Mouse (Mus musculus) cerebellum, adult 18-20 months (tissue): ENCODE results near the gene Vmn1r135.
"Not testable (repeated sequence)": the region's sequence is repeated elsewhere in the genome, so short reads cannot be mapped to it uniquely, and the experiment has no call there.

Source experiments
- DNase-seq, 2 experiments: peaks; one replicate each; pipeline ENCODE4 v3.0.0; 2021

Gene Vmn1r135

GRCm38 (mm10) chr7:21832051-21832450 is at the start of gene Vmn1r135:
Vmn1r135 (plus strand) TSS chr7:21832351.
- DNase-seq, result not testable (repeated sequence)

GRCm38 (mm10) chr7:21796628-21797027 is 35.5 kb upstream of the Vmn1r135 start, which contains the start of gene Gm4177:
Gm4177 (minus strand) TSS chr7:21796728.
- DNase-seq, result not testable (repeated sequence)

GRCm38 (mm10) chr7:21844167-21844566 is 12.0 kb downstream of the Vmn1r135 start, which contains the start of gene Gm5725:
Gm5725 (minus strand) TSS chr7:21844267.
- DNase-seq, result not testable (repeated sequence)
